Mouse (Mus musculus): Measurements from ENCODE around the gene Dab1.

GRCm38 (mm10) chr4:104371136-104371535, 752.0 kb downstream of the Dab1 start:
- TF ChIP-seq CTCF (IDR thresholded peaks at IDR 0.05) (no peak), EP300 (IDR thresholded peaks at IDR 0.05) (no peak)
